Mouse (Mus musculus) spleen, adult 2 months (tissue): ENCODE measurements around the gene Dync1i1. TPM values are rescaled to one million over a fixed set of nuclear protein-coding genes. Genes with fewer than 3 reads are reported as not detected.
"Not testable (repeated sequence)": the region's sequence is repeated elsewhere in the genome, so short reads cannot be mapped to it uniquely, and the experiment has no call there.

ENCODE experiments used
- DNase-seq, 2 experiments: peaks; one replicate each; pipeline versions ENCODE4 v3.0.0 to v3.0.0-alpha.2; 2012 to 2021; ENCODE audit warnings: low spot score in 2 of 2, low read depth in 1 of 2
- H3K27ac ChIP-seq: fragments of 200-500 bp; 2 replicates; pipeline ENCODE4 v1.5.1; 2012; ENCODE audit warnings: low read length, inconsistent platforms; ENCODE audit not compliant: insufficient read depth
- H3K27me3 ChIP-seq: fragments of 200-500 bp; 2 replicates; pipeline ENCODE4 v1.6.1; 2012; ENCODE audit warnings: mild to moderate bottlenecking, moderate library complexity, low read length, inconsistent platforms; ENCODE audit not compliant: control insufficient read depth, insufficient read depth
- H3K36me3 ChIP-seq: fragments of 200-500 bp; 2 replicates; pipeline ENCODE4 v1.6.1; 2012; ENCODE audit warnings: mild to moderate bottlenecking, low read length, inconsistent platforms; ENCODE audit not compliant: control insufficient read depth, insufficient read depth
- H3K4me1 ChIP-seq: fragments of 200-500 bp; 2 replicates; pipeline ENCODE4 v1.6.1; 2011; ENCODE audit warnings: inconsistent platforms; ENCODE audit not compliant: control insufficient read depth, insufficient read depth, insufficient read length
- H3K4me3 ChIP-seq: fragments of 200-500 bp; 2 replicates; pipeline ENCODE4 v1.5.1; 2011; ENCODE audit warnings: mild to moderate bottlenecking, inconsistent platforms; ENCODE audit not compliant: insufficient read depth, insufficient read length; ENCODE audit errors: extremely low read depth
- CTCF ChIP-seq: fragments of 200-500 bp; IDR thresholded peaks from 2 replicates; pipeline ENCODE4 v1.5.1; 2011; ENCODE audit warnings: mild to moderate bottlenecking, inconsistent platforms; ENCODE audit not compliant: insufficient read depth, insufficient read length, insufficient replicate concordance; ENCODE audit errors: extremely low read depth
- POLR2A ChIP-seq: fragments of 200-500 bp; IDR thresholded peaks from 2 replicates; pipeline ENCODE4 v1.6.1; 2011; ENCODE audit warnings: low read depth, low read length, inconsistent platforms
- WGBS: fragments of 180-500 bp; shearing (Covaris S2); methylation state at CpG from one replicate; pipeline ENCODE4 v1.1.7; 2018; 5-methylcytosine and 5-hydroxymethylcytosine counted together
- polyA plus RNA-seq: library from polyadenylated mRNA; depleted of rRNA; stranded (reverse); fragments of >200 nt; gene quantifications from 2 replicates; pipeline ENCODE4 v1.2.3, GENCODE M21; 2012

Dync1i1 gene
- polyA plus RNA-seq, 1 experiment: 1.6 TPM

- no peak overlapping the region for H3K27ac ChIP-seq
- no peaks in the 10 kb centered on the region for H3K36me3 ChIP-seq
- no peaks in the 10 kb centered on the region for H3K27me3 ChIP-seq
- TF ChIP-seq POLR2A (no peak), CTCF (no peak)
- no peak for DNase-seq
- WGBS: 82% methylated on average over 2 of the region's 2 CpGs
- H3K4me3 ChIP-seq: no peak overlapping the region
- no peaks in the 10 kb centered on the region for H3K4me1 ChIP-seq
These were observed 6.5 kb upstream of the Dync1i1 start for GRCm38 (mm10) chr6:5718955-5719354.

GRCm38 (mm10) chr6:5720716-5721115 is 4.7 kb upstream of the Dync1i1 start:
- not testable (repeated sequence) for H3K27ac ChIP-seq, H3K36me3 ChIP-seq, DNase-seq, H3K27me3 ChIP-seq, H3K4me1 ChIP-seq, H3K4me3 ChIP-seq

- no peak for DNase-seq
- Histone ChIP-seq H3K4me3 (no peak overlapping the region), H3K4me1 (no peaks in the 10 kb centered on the region), H3K36me3 (no peaks in the 10 kb centered on the region), H3K27me3 (no peaks in the 10 kb centered on the region), H3K27ac (no peak overlapping the region)
- WGBS: 80% methylated on average over 1 of the region's 1 CpGs
- no peak for TF ChIP-seq CTCF
- TF ChIP-seq POLR2A: no peak
These were observed 1.5 kb upstream of the Dync1i1 start for GRCm38 (mm10) chr6:5723986-5724385.

GRCm38 (mm10) chr6:5726237-5726670 is 815 bp downstream of the Dync1i1 start:
- Histone ChIP-seq H3K4me1 (no peaks in the 10 kb centered on the region), H3K4me3 (no peak overlapping the region), H3K27ac (no peak overlapping the region), H3K36me3 (no peaks in the 10 kb centered on the region), H3K27me3 (no peaks in the 10 kb centered on the region)
- DNase-seq: no peak
- WGBS: 10% methylated on average over 10 of the region's 10 CpGs
- TF ChIP-seq POLR2A (no peak), CTCF (no peak)

GRCm38 (mm10) chr6:5733217-5733616 is 7.8 kb downstream of the Dync1i1 start:
- 85% methylated on average over 3 of the region's 3 CpGs for WGBS
- Histone ChIP-seq H3K36me3 (no peaks in the 10 kb centered on the region), H3K27me3 (no peaks in the 10 kb centered on the region), H3K4me1 (no peaks in the 10 kb centered on the region), H3K4me3 (no peak overlapping the region), H3K27ac (no peak overlapping the region)
- TF ChIP-seq POLR2A (no peak), CTCF (no peak)
- DNase-seq: no peak

GRCm38 (mm10) chr6:5734398-5734797 is 9.0 kb downstream of the Dync1i1 start:
- Histone ChIP-seq H3K27ac (no peak overlapping the region), H3K27me3 (no peaks in the 10 kb centered on the region), H3K36me3 (no peaks in the 10 kb centered on the region), H3K4me3 (no peak overlapping the region), H3K4me1 (no peaks in the 10 kb centered on the region)
- TF ChIP-seq POLR2A (no peak), CTCF (no peak)
- no peak for DNase-seq

- H3K27ac ChIP-seq: no peak overlapping the region
- no peaks in the 10 kb centered on the region for H3K4me1 ChIP-seq
- WGBS: 85% methylated on average over 1 of the region's 1 CpGs
- no peak overlapping the region for H3K4me3 ChIP-seq
- TF ChIP-seq CTCF (no peak), POLR2A (no peak)
- no peaks in the 10 kb centered on the region for H3K36me3 ChIP-seq
- no peak for DNase-seq
- no peaks in the 10 kb centered on the region for H3K27me3 ChIP-seq
These were observed 9.4 kb downstream of the Dync1i1 start for GRCm38 (mm10) chr6:5734862-5735261.
